Mouse (Mus musculus) left cerebral cortex, postnatal 36 days (tissue): Measurements from ENCODE around the gene Cdc6. TPM values are rescaled to one million over a fixed set of nuclear protein-coding genes. Genes with fewer than 3 reads are reported as not detected.

ENCODE experiments used
- DNase-seq, 2 experiments: peaks; one replicate each; pipeline ENCODE4 v3.0.0; 2021 to 2022; ENCODE audit warnings: low spot score in 2 of 2, mixed read lengths in 1 of 2
- intact Hi-C: fragments of 180-260 bp; cut with DNase I; formaldehyde crosslinking; loops from one replicate; pipeline ENCODE4 v1.15.1; 2025
- total RNA-seq, 2 experiments: library from RNA; stranded (reverse); gene quantifications; 2 replicates each; pipeline ENCODE4 v1.2.3; 2021

Gene Cdc6
- under 1 TPM; 0.39 to 0.47 TPM for total RNA-seq

GRCm38 (mm10) chr11:98907437-98908173, at the start of gene Cdc6:
TSS of gene Cdc6 (plus strand) at chr11:98907801.
- DNase-seq = peak; percentile 84 to 92
- intact Hi-C loops = loop anchor here (10.0 kb wide), 1 partner anchor 203 kb away; the partner anchor contains the start of gene Csf3

GRCm38 (mm10) chr11:98858759-98859731, 48.6 kb upstream of the Cdc6 start:
- peak; percentile 82 to 89 for DNase-seq

GRCm38 (mm10) chr11:98863028-98863750, 44.4 kb upstream of the Cdc6 start, which contains the start of gene Wipf2:
TSS of gene Wipf2 (plus strand) at chr11:98863638.
- intact Hi-C loops = loop anchor here (1.0 kb wide), 1 partner anchor 46 kb away; no protein-coding TSS in a partner anchor

More at GRCm38 (mm10) chr11:98858759-98859731, 48.6 kb upstream of the Cdc6 start:
- intact Hi-C loops = no loop called here

GRCm38 (mm10) chr11:98863751-98864429, 43.7 kb upstream of the Cdc6 start:
- peak; percentile 50 to 62 for DNase-seq
- intact Hi-C loops = loop anchor here (1.0 kb wide), 1 partner anchor 45 kb away; no protein-coding TSS in a partner anchor

More at GRCm38 (mm10) chr11:98863028-98863750, 44.4 kb upstream of the Cdc6 start, which contains the start of gene Wipf2:
- DNase-seq = peak; percentile 94 to 95

- intact Hi-C loops = no loop called here
- no peak for DNase-seq
Observed at GRCm38 (mm10) chr11:98867293-98867692, 40.3 kb upstream of the Cdc6 start.

- intact Hi-C loops = no loop called here
- DNase-seq = no peak
Observed at GRCm38 (mm10) chr11:98869906-98870305, 37.7 kb upstream of the Cdc6 start.

GRCm38 (mm10) chr11:98870791-98871190, 36.8 kb upstream of the Cdc6 start:
- DNase-seq = no peak
- intact Hi-C loops = no loop called here

GRCm38 (mm10) chr11:98871416-98871815, 36.2 kb upstream of the Cdc6 start:
- peak in 1 of 2 experiments; percentile 33 for DNase-seq
- intact Hi-C loops = no loop called here

- DNase-seq = peak; percentile 78
- intact Hi-C loops = no loop called here
Observed at GRCm38 (mm10) chr11:98872040-98872439, 35.6 kb upstream of the Cdc6 start.

- intact Hi-C loops = no loop called here
- DNase-seq = no peak
Observed at GRCm38 (mm10) chr11:98873900-98874299, 33.7 kb upstream of the Cdc6 start.

GRCm38 (mm10) chr11:98877001-98877400, 30.6 kb upstream of the Cdc6 start:
- DNase-seq = no peak
- intact Hi-C loops = no loop called here

GRCm38 (mm10) chr11:98887703-98888102, 19.9 kb upstream of the Cdc6 start:
- no peak for DNase-seq
- intact Hi-C loops = no loop called here

GRCm38 (mm10) chr11:98889077-98889476, 18.5 kb upstream of the Cdc6 start:
- intact Hi-C loops = no loop called here
- DNase-seq = no peak

GRCm38 (mm10) chr11:98889977-98890376, 17.6 kb upstream of the Cdc6 start:
- DNase-seq = no peak

GRCm38 (mm10) chr11:98892426-98892825, 15.2 kb upstream of the Cdc6 start:
- intact Hi-C loops = no loop called here
- no peak for DNase-seq

More at GRCm38 (mm10) chr11:98889977-98890376, 17.6 kb upstream of the Cdc6 start:
- intact Hi-C loops = no loop called here

- intact Hi-C loops = loop anchor here (10.0 kb wide), 1 partner anchor 196 kb away; the partner anchor contains the start of gene Csf3
- DNase-seq = no peak
Observed at GRCm38 (mm10) chr11:98900529-98901125, 7.0 kb upstream of the Cdc6 start.

- DNase-seq = no peak
- intact Hi-C loops = loop anchor here (10.0 kb wide), 1 partner anchor 198 kb away; the partner anchor contains the start of gene Csf3
Observed at GRCm38 (mm10) chr11:98902621-98903245, 4.9 kb upstream of the Cdc6 start.

- DNase-seq = no peak
- intact Hi-C loops = loop anchor here (10.0 kb wide), 1 partner anchor 200 kb away; the partner anchor contains the start of gene Csf3
Observed at GRCm38 (mm10) chr11:98904577-98904976, 3.0 kb upstream of the Cdc6 start.
